ENCODE assay signal across 9 mouse cellular contexts in the genomic region with DNA sequence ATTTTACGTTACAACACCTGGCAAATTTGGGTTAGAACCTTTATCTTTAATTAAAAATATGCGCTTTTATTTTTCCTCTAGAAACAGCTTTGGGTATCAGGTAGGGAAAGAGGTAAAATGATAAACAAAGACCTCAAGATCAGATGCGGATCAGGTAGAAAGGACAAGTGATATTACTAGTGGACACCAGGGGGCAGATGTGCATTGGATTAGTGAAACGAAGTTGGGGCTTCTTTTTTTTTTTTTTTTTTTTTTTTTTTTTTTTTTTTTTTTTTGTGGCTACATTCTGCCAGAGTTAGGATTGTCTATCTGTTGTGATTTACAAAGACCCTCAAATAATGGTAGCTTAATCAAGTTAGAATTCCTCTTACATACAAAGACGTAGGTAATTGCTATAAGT.
DNase-seq lines count a peak whose midpoint lies in the region; ATAC-seq and TF ChIP-seq lines count a peak whose summit lies in the region.
"Had no signal": no experiment of that assay in that cellular context is flagged by ENCODE, and none has a peak within 500 bp of the region (broad histone marks: within the 10 kb centered on the region; RNA-seq: fewer than 3 reads in every experiment).

No protein-coding gene starts in this region.

- intact Hi-C loops in gastrocnemius, postnatal 14 days (cut with DNase I; ENCODE audit: low total_unique reads): no loop called here

- no peak for ATAC-seq in midbrain, postnatal 0 days (ENCODE audit: low FRiP score)
- ATAC-seq in midbrain, embryonic 13.5 days: no peak
- ATAC-seq in limb, embryonic 14.5 days (ENCODE audit: low FRiP score, low read depth): no peak
- ATAC-seq in intestine, embryonic 15.5 days: no peak

- H3K9me3 ChIP-seq in midbrain, postnatal 0 days (ENCODE audit: low read length): no peaks in the 10 kb centered on the region
- H3K9me3 ChIP-seq in midbrain, embryonic 13.5 days: no peaks in the 10 kb centered on the region
- no peaks in the 10 kb centered on the region for H3K9me3 ChIP-seq in limb, embryonic 14.5 days (ENCODE audit: control insufficient read depth, low read length)
- H3K9me3 ChIP-seq in intestine, embryonic 15.5 days: no peaks in the 10 kb centered on the region
- H3K9me3 ChIP-seq: hindbrain, embryonic 15.5 days had no signal

- peak; percentile 29 for DNase-seq in gastrocnemius, postnatal 14 days
- DNase-seq in gastrocnemius, adult 8-10 months (ENCODE audit: low spot score in 2 of 2): no peak
- peak; percentile 78 for DNase-seq in midbrain, postnatal 0 days (ENCODE audit: low spot score)
- DNase-seq in brain, adult 2 months (ENCODE audit: low read depth, low spot score): peak; percentile 40
- peak; percentile 86 for DNase-seq in limb, embryonic 14.5 days (ENCODE audit: low spot score)
- DNase-seq in Muller cell, postnatal 12 days (ENCODE audit: inconsistent ontology term): no peak

- H3K27ac ChIP-seq in midbrain, postnatal 0 days (ENCODE audit: low read depth, low read length): no peak overlapping the region
- H3K27ac ChIP-seq in midbrain, embryonic 13.5 days: no peak overlapping the region
- no peak overlapping the region for H3K27ac ChIP-seq in limb, embryonic 14.5 days (replicated peaks; ENCODE audit: low read depth, low read length)
- H3K27ac ChIP-seq in intestine, embryonic 15.5 days: no peak overlapping the region
- H3K27ac ChIP-seq: hindbrain, embryonic 15.5 days had no signal

- no peak for TF ChIP-seq POLR2A in limb, embryonic 14.5 days (IDR thresholded peaks at IDR 0.05; ENCODE audit: borderline replicate concordance, extremely low read depth, insufficient read depth, insufficient read length)

- H3K4me1 ChIP-seq in midbrain, postnatal 0 days (ENCODE audit: insufficient read depth, low read length): no peaks in the 10 kb centered on the region
- H3K4me1 ChIP-seq in midbrain, embryonic 13.5 days (replicated peaks): no peaks in the 10 kb centered on the region
- H3K4me1 ChIP-seq in limb, embryonic 14.5 days (ENCODE audit: control insufficient read depth, insufficient read depth, low read length): peaks cover 4% of the 10 kb centered on the region; the same call in 1 of the 2 replicates
- no peaks in the 10 kb centered on the region for H3K4me1 ChIP-seq in intestine, embryonic 15.5 days (replicated peaks)
- H3K4me1 ChIP-seq: hindbrain, embryonic 15.5 days had no signal

- H3K4me3 ChIP-seq in midbrain, postnatal 0 days (ENCODE audit: low read depth, low read length): no peak overlapping the region
- no peak overlapping the region for H3K4me3 ChIP-seq in midbrain, embryonic 13.5 days (replicated peaks)
- no peak overlapping the region for H3K4me3 ChIP-seq in limb, embryonic 14.5 days (replicated peaks; ENCODE audit: low read length)
- no peak overlapping the region for H3K4me3 ChIP-seq in intestine, embryonic 15.5 days (replicated peaks)
- H3K4me3 ChIP-seq: hindbrain, embryonic 15.5 days had no signal

- no peaks in the 10 kb centered on the region for H3K36me3 ChIP-seq in midbrain, postnatal 0 days (ENCODE audit: insufficient read depth, low read length)
- no peaks in the 10 kb centered on the region for H3K36me3 ChIP-seq in midbrain, embryonic 13.5 days
- no peaks in the 10 kb centered on the region for H3K36me3 ChIP-seq in limb, embryonic 14.5 days (ENCODE audit: control insufficient read depth, insufficient read depth, low read length)
- H3K36me3 ChIP-seq in intestine, embryonic 15.5 days: no peaks in the 10 kb centered on the region
- H3K36me3 ChIP-seq: hindbrain, embryonic 15.5 days had no signal

- no peaks in the 10 kb centered on the region for H3K27me3 ChIP-seq in midbrain, postnatal 0 days (ENCODE audit: insufficient read depth, low read length)
- H3K27me3 ChIP-seq in midbrain, embryonic 13.5 days: no peaks in the 10 kb centered on the region
- H3K27me3 ChIP-seq in limb, embryonic 14.5 days (ENCODE audit: control insufficient read depth, insufficient read depth, low read length): no peaks in the 10 kb centered on the region
- no peaks in the 10 kb centered on the region for H3K27me3 ChIP-seq in intestine, embryonic 15.5 days (replicated peaks)
- H3K27me3 ChIP-seq: hindbrain, embryonic 15.5 days had no signal

- WGBS in midbrain, postnatal 0 days: 40% methylated on average over 5 of the region's 5 CpGs
- 42% methylated on average over 5 of the region's 5 CpGs for WGBS in midbrain, embryonic 13.5 days
- WGBS in limb, embryonic 14.5 days: 37% methylated on average over 5 of the region's 5 CpGs
- 36% methylated on average over 5 of the region's 5 CpGs for WGBS in intestine, embryonic 15.5 days

- TF ChIP-seq CTCF in midbrain, postnatal 0 days (IDR thresholded peaks at IDR 0.05): peak; percentile 76

- no peak overlapping the region for H3K4me2 ChIP-seq in midbrain, postnatal 0 days (ENCODE audit: low read depth, low read length, poor library complexity, severe bottlenecking)
- H3K4me2 ChIP-seq in midbrain, embryonic 13.5 days (replicated peaks): no peak overlapping the region
- H3K4me2 ChIP-seq in limb, embryonic 14.5 days (replicated peaks; ENCODE audit: low read depth, low read length, severe bottlenecking): no peak overlapping the region
- no peak overlapping the region for H3K4me2 ChIP-seq in intestine, embryonic 15.5 days (replicated peaks)
- H3K4me2 ChIP-seq: hindbrain, embryonic 15.5 days had no signal

- no peak overlapping the region for H3K9ac ChIP-seq in midbrain, postnatal 0 days (replicated peaks; ENCODE audit: low read length, poor library complexity, severe bottlenecking)
- H3K9ac ChIP-seq in midbrain, embryonic 13.5 days (replicated peaks): no peak overlapping the region
- no peak overlapping the region for H3K9ac ChIP-seq in limb, embryonic 14.5 days (ENCODE audit: low read depth, low read length, severe bottlenecking)
- no peak overlapping the region for H3K9ac ChIP-seq in intestine, embryonic 15.5 days
- H3K9ac ChIP-seq: hindbrain, embryonic 15.5 days had no signal

Comparison
In these comparisons a context has a peak if more than half of its experiments do, and no peak if none do; other contexts are left out.
1. DNase-seq: peak in gastrocnemius, postnatal 14 days (single experiment), midbrain, postnatal 0 days (single experiment), brain, adult 2 months (single experiment) and limb, embryonic 14.5 days (single experiment); none in gastrocnemius, adult 8-10 months (0 of 2) and Muller cell, postnatal 12 days (single experiment).